Mouse (Mus musculus) embryonic fibroblast, embryonic 13.5 days (primary cell): ENCODE measurements at regions not wholly inside any gene's neighbourhood (a gene's known extent, or its start where the extent isn't known, plus 50 kb on each side); places are given as distances from the start of the nearest gene placed in this dataset.

Experiments used
- CTCF ChIP-seq: IDR thresholded peaks from 2 replicates; pipeline ENCODE4 v1.5.1; 2011; ENCODE audit warnings: mild to moderate bottlenecking, control low read depth, low read length, moderate library complexity, borderline replicate concordance; ENCODE audit not compliant: insufficient read depth
- POLR2A ChIP-seq: IDR thresholded peaks from 2 replicates; pipeline ENCODE4 v1.6.1; 2011; ENCODE audit warnings: low read depth, mild to moderate bottlenecking, control low read depth, low read length, moderate library complexity

GRCm38 (mm10) chr1:73337401-73337800, 321.7 kb upstream of the Tnp1 start:
- TF ChIP-seq CTCF: no peak
- no peak for TF ChIP-seq POLR2A
